Mouse (Mus musculus): Measurements from ENCODE around the gene Tcp11. TPM values are rescaled to one million over a fixed set of nuclear protein-coding genes. Genes with fewer than 3 reads are reported as not detected.

Tcp11 gene
- 1.4 and 1.9 TPM in 2 replicates for polyA plus RNA-seq (2015; fragmentation: Nextera tagmentation; extraction: Ambion mirVana)

DNA sequence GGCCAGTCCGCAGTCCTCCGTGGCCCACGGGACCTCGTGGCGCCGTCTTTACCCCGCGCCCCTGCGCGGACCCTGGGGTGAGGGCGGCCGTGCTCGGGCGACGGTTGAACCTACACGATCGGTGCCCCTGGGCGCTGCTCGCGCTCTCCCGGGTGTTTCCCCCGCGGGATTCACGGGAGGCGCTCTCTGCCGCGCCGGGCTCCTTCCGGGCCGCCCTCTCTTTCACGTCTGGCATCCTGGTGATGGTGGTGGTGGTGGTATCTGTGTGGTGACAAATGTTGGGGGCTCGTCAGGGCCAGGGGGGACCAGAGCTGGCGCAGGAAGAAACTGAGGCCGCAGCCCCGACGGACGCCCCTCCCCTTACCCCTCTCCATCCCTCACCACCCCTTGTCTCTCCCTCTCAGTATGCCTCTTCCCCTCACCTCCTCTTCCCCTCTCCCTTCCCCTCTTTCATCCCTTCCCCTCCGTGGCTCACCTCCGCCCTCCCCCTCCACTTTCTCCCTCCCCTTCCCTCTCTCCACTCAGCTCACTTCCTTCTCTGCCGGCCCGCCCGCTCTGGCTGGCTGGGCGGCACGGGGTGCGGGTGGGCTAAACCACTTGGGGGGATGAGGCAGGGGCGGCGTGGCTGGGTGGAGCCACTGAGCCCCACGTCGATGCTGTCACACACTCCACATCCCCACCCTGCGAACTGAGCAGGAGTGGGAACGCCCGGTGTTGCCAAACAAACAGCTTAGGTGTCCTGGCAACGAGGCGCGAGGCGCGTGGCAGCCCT is at the start of gene Tcp11:
Gene Tcp11, minus strand, starts transcription at position 595 of the 772 bp plus-strand sequence.
- no peaks in the 10 kb centered on the region for H3K36me3 ChIP-seq
- 1% methylated on average over 53 of the region's 57 CpGs for WGBS

DNA sequence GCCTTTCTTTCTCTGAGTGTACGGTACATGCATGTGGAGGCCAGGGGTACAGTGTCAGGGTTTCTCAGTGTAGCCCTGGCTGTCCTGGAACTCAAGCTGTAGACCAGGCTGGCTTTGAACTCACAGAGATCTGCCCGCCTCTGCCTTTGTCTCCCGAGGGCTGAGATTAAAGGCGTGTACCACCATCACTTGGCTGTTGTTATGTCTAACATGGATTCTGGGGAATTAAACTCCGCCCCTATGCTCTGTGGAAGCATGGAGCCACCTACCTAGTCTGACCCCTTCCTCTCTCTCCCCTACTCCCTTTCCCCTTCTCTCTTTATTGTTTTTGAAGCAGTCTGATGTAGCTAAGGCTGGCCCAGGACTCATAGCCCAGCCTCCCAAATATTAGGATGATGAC is 49.4 kb upstream of the Tcp11 start:
- Histone ChIP-seq H3K4me1 (0 out of 2 replicates have a peak, but pooled peaks cover 3% of the 10 kb centered on the region), H3K4me2 (replicated peaks) (no peak overlapping the region), H3K9me3 (no peaks in the 10 kb centered on the region), H3K27ac (no peak overlapping the region), H3K27me3 (no peaks in the 10 kb centered on the region), H3K9ac (no peak overlapping the region), H3K36me3 (no peaks in the 10 kb centered on the region), H3K4me3 (no peak overlapping the region)
- ATAC-seq (ENCODE audit: low FRiP score, low read depth): no peak
- WGBS: 93% methylated on average over 5 of the region's 5 CpGs

More for the DNA sequence above, at the start of gene Tcp11:
- H3K4me1 ChIP-seq: peaks cover 5% of the 10 kb centered on the region; the same call in 1 of the 2 replicates
- H3K9ac ChIP-seq: peak within 1 kb of the TSS; percentile 75
- peak within 1 kb of the TSS; percentile 66 for H3K4me3 ChIP-seq
- H3K27ac ChIP-seq: no peak within 1 kb of the TSS
- no peaks in the 10 kb centered on the region for H3K27me3 ChIP-seq
- peak; percentile 82 for ATAC-seq (ENCODE audit: low FRiP score, low read depth)
- H3K9me3 ChIP-seq: no peaks in the 10 kb centered on the region
- H3K4me2 ChIP-seq (replicated peaks): peak within 1 kb of the TSS; percentile 99

GRCm38 (mm10) chr17:28124368-28124767 is 43.9 kb upstream of the Tcp11 start:
- WGBS: 63% methylated on average over 8 of the region's 8 CpGs
- no peak overlapping the region; the same call in 1 of the 2 replicates for H3K9ac ChIP-seq
- no peak overlapping the region for H3K27ac ChIP-seq
- no peaks in the 10 kb centered on the region for H3K4me1 ChIP-seq
- no peaks in the 10 kb centered on the region for H3K36me3 ChIP-seq
- no peak overlapping the region for H3K4me2 ChIP-seq (replicated peaks)
- no peaks in the 10 kb centered on the region for H3K27me3 ChIP-seq
- no peak overlapping the region for H3K4me3 ChIP-seq
- ATAC-seq (ENCODE audit: low FRiP score, low read depth): no peak
- no peaks in the 10 kb centered on the region for H3K9me3 ChIP-seq

- WGBS: 70% methylated on average over 7 of the region's 7 CpGs
- no peak overlapping the region for H3K27ac ChIP-seq
- ATAC-seq (ENCODE audit: low FRiP score, low read depth): no peak
- H3K4me1 ChIP-seq: no peaks in the 10 kb centered on the region
- H3K4me3 ChIP-seq: no peak overlapping the region
- no peaks in the 10 kb centered on the region for H3K9me3 ChIP-seq
- H3K27me3 ChIP-seq: no peaks in the 10 kb centered on the region
- H3K9ac ChIP-seq: no peak overlapping the region
- H3K36me3 ChIP-seq: no peaks in the 10 kb centered on the region
- no peak overlapping the region for H3K4me2 ChIP-seq (replicated peaks)
Observed at GRCm38 (mm10) chr17:28123627-28124026, 43.2 kb upstream of the Tcp11 start.

GRCm38 (mm10) chr17:28122949-28123348 is 42.5 kb upstream of the Tcp11 start:
- no peak overlapping the region for H3K27ac ChIP-seq
- ATAC-seq (ENCODE audit: low FRiP score, low read depth): no peak
- 69% methylated on average over 13 of the region's 13 CpGs for WGBS

DNA sequence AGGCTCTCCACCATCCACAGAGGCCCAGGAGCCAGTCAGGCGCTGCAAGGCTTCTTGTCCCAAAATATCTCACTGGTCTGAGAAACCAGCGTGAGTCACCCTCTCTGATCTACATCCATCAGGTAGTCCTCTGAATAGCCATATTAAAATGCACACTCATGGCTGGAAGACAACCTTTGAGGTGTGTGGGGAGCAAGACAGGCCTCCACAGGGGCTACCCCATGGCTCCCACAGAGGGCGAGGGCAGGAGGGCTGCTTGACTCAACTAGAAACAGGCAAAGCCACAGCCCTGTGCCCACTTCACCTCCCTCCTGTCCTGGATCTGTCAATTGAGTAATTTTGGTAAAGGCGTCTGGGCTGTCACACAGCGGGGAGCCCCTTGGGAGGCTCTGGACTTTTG is 40.0 kb upstream of the Tcp11 start:
- 84% methylated on average over 5 of the region's 5 CpGs for WGBS
- no peak for ATAC-seq (ENCODE audit: low FRiP score, low read depth)

More at GRCm38 (mm10) chr17:28122949-28123348, 42.5 kb upstream of the Tcp11 start:
- Histone ChIP-seq H3K4me2 (replicated peaks) (no peak overlapping the region), H3K4me1 (no peaks in the 10 kb centered on the region), H3K4me3 (no peak overlapping the region), H3K9me3 (no peaks in the 10 kb centered on the region), H3K27me3 (no peaks in the 10 kb centered on the region), H3K9ac (no peak overlapping the region), H3K36me3 (no peaks in the 10 kb centered on the region)

DNA sequence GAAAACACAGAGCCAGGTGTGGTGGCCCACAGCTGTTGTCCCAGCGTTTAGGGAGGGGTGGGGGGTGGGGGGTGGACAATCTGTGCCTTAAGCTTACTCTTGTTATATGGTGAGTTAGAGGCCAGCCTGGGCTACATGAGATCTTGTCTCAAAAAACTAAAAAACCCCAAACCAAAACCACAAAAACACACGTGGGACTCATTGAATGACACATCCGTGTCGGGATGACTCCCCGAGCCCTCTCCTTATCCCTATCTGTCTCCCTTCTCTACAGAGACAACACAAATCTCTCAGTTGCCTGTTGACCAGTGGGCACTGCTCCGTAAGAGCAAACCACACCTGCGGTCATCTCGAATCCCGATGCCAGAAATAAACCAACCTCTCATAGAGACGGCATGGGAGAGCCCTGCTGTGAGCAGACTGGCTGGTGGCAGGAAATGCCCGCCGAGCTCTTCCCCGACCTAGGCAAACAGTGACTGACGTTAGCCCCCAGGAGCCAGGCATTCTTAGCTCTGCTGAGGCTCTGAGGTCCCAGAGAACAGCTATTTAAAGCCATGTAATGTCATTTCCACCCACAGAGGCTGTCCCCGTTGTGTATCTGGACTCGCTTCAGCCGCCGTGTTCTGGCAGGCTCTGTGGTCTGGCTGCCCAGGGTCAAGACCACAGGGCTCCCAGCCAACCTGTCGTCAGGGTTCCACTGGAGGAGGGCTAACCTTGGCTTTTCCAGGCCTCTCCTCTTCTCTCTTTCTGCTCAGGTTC is 37.2 kb upstream of the Tcp11 start:
- 51% methylated on average over 19 of the region's 19 CpGs for WGBS
- no peak for ATAC-seq (ENCODE audit: low FRiP score, low read depth)

More for the DNA sequence above, 40.0 kb upstream of the Tcp11 start:
- Histone ChIP-seq H3K36me3 (no peaks in the 10 kb centered on the region), H3K9ac (no peak overlapping the region), H3K4me1 (no peaks in the 10 kb centered on the region), H3K4me3 (no peak overlapping the region), H3K9me3 (no peaks in the 10 kb centered on the region), H3K4me2 (replicated peaks) (no peak overlapping the region), H3K27ac (no peak overlapping the region), H3K27me3 (no peaks in the 10 kb centered on the region)

GRCm38 (mm10) chr17:28116335-28116734 is 35.9 kb upstream of the Tcp11 start:
- Histone ChIP-seq H3K27ac (no peak overlapping the region), H3K4me1 (peaks cover 5% of the 10 kb centered on the region), H3K4me3 (no peak overlapping the region), H3K4me2 (replicated peaks) (no peak overlapping the region), H3K27me3 (no peaks in the 10 kb centered on the region), H3K9ac (no peak overlapping the region), H3K9me3 (no peaks in the 10 kb centered on the region), H3K36me3 (no peaks in the 10 kb centered on the region)
- 88% methylated on average over 9 of the region's 9 CpGs for WGBS
- no peak for ATAC-seq (ENCODE audit: low FRiP score, low read depth)

More for the DNA sequence above, 37.2 kb upstream of the Tcp11 start:
- no peak overlapping the region for H3K4me2 ChIP-seq (replicated peaks)
- no peak overlapping the region for H3K4me3 ChIP-seq
- H3K9ac ChIP-seq: no peak overlapping the region
- no peak overlapping the region for H3K27ac ChIP-seq
- peaks cover 5% of the 10 kb centered on the region for H3K4me1 ChIP-seq
- no peaks in the 10 kb centered on the region for H3K36me3 ChIP-seq
- H3K27me3 ChIP-seq: no peaks in the 10 kb centered on the region
- H3K9me3 ChIP-seq: no peaks in the 10 kb centered on the region

DNA sequence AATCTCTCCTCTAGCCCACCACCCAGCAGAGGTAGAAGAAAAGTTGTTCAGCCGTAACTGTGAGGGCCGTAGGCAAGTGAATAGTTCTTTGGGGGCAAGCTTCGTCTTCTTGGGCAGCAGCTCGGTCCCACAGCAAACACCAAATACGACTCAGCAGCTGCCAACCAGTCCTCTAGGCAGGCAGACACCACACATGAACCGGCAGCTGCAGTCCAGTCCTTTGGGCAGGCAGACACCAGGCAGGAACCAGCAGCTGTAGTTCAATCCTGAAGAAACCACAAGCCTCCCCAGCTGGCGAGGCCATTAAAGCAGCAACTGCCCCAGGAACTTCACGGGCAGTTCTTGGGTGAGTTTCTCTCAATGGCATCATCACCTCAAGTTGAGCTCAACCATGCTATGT is 31.8 kb upstream of the Tcp11 start:
- H3K27me3 ChIP-seq: no peaks in the 10 kb centered on the region
- ATAC-seq (ENCODE audit: low FRiP score, low read depth): no peak
- WGBS: 86% methylated on average over 8 of the region's 8 CpGs
- H3K9me3 ChIP-seq: no peaks in the 10 kb centered on the region
- H3K27ac ChIP-seq: no peak overlapping the region
- no peak overlapping the region for H3K9ac ChIP-seq
- H3K4me1 ChIP-seq: peaks cover 21% of the 10 kb centered on the region
- H3K4me2 ChIP-seq (replicated peaks): no peak overlapping the region
- no peak overlapping the region for H3K4me3 ChIP-seq
- no peaks in the 10 kb centered on the region for H3K36me3 ChIP-seq

- no peaks in the 10 kb centered on the region for H3K27me3 ChIP-seq
- H3K4me1 ChIP-seq: peaks cover 31% of the 10 kb centered on the region
- no peak overlapping the region for H3K9ac ChIP-seq
- ATAC-seq (ENCODE audit: low FRiP score, low read depth): no peak
- H3K4me2 ChIP-seq (replicated peaks): no peak overlapping the region
- H3K4me3 ChIP-seq: no peak overlapping the region
- 17% methylated on average over 14 of the region's 14 CpGs for WGBS
- no peak overlapping the region; the same call in 1 of the 2 replicates for H3K27ac ChIP-seq
- no peaks in the 10 kb centered on the region for H3K9me3 ChIP-seq
- H3K36me3 ChIP-seq: no peaks in the 10 kb centered on the region
Observed at GRCm38 (mm10) chr17:28107275-28107674, 26.8 kb upstream of the Tcp11 start.

DNA sequence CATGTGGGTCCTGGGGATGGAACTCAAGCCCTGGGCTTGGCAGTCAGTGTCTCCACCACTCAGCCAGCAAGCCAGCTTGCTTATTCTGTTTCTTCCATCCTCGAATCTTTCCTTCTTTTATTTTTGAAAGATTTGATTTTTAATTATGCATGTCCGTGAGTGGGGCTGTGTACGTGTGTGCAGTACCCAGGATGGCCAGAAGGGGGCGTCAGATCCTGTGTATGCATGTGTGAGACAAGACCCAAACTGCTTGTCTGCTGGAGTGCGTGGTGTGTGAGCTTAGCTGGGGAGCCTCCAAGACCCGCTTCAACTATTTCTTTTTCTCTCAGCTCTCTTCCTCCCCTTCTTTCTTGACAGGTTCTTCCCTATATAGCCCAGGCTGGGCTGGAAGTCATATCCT is 25.9 kb upstream of the Tcp11 start:
- no peak for ATAC-seq (ENCODE audit: low FRiP score, low read depth)
- Histone ChIP-seq H3K4me3 (no peak overlapping the region), H3K9ac (no peak overlapping the region), H3K36me3 (no peaks in the 10 kb centered on the region), H3K9me3 (no peaks in the 10 kb centered on the region), H3K27ac (no peak overlapping the region), H3K4me1 (peaks cover 40% of the 10 kb centered on the region), H3K27me3 (no peaks in the 10 kb centered on the region), H3K4me2 (replicated peaks) (no peak overlapping the region)
- 80% methylated on average over 6 of the region's 6 CpGs for WGBS

- 76% methylated on average over 6 of the region's 6 CpGs for WGBS
- no peak overlapping the region for H3K4me3 ChIP-seq
- no peaks in the 10 kb centered on the region for H3K9me3 ChIP-seq
- no peak overlapping the region for H3K4me2 ChIP-seq (replicated peaks)
- peaks cover 34% of the 10 kb centered on the region for H3K4me1 ChIP-seq
- H3K27ac ChIP-seq: no peak overlapping the region
- H3K36me3 ChIP-seq: no peaks in the 10 kb centered on the region
- no peak for ATAC-seq (ENCODE audit: low FRiP score, low read depth)
- no peaks in the 10 kb centered on the region for H3K27me3 ChIP-seq
- no peak overlapping the region for H3K9ac ChIP-seq
Observed at GRCm38 (mm10) chr17:28104416-28104815, 24.0 kb upstream of the Tcp11 start.

All from limb, embryonic 13.5 days (tissue).